Mouse (Mus musculus): ENCODE data around the gene Abhd13. TPM values are rescaled to one million over a fixed set of nuclear protein-coding genes. Genes with fewer than 3 reads are reported as not detected.

Gene Abhd13
- 19.2 and 20.7 TPM in 2 replicates for total RNA-seq (2021)
- long read RNA-seq, experiment 1, full-length matches to known transcripts = 15 of 20 reads
- long read RNA-seq, experiment 1, partial matches to known transcripts = 0 of 20 reads
- long read RNA-seq, experiment 1, other reads (novel, unspliced or antisense) = 5 of 20 reads
- long read RNA-seq, experiment 2, full-length matches to known transcripts = 9 of 14 reads
- long read RNA-seq, experiment 2, partial matches to known transcripts = 0 of 14 reads
- long read RNA-seq, experiment 2, other reads (novel, unspliced or antisense) = 5 of 14 reads

DNA sequence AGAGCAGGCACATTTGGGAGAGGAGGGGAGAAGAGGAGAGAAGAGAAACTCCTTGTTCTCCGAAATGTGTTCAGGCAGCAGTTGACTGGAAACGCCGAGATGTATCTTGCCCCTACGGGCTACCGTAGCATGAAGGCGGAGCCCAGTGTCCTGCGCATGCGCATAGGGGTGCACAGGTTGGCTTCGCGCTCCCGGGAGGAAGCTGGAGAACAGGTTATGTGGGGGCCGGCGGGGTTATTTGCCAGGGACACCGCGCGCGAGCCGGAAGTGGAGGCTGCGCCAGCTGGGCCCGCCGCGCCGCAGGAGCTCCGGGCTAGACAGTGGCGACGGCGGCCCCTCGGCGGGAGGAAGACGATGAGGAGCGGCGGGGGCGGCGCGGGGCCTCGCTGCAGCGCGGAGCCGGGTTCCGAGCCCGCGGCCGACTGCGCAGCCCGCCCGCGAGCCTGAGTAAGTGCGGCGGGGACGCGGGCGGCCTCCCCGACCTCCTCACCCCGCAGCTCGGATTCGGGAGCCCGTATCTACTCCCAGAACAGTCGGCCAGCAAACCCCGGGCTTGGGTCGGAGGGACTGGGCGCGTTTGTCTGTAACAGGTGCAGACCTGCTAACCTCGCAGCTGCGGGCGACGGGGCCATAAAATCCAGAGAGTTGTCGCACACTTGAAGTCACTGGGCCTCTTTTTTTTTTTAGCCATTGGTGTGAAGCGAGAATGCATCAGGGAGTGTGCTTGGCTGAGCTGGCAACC lies at the start of gene Abhd13, which contains the start of gene Lig4:
TSS of gene Abhd13 (plus strand) at position 135 of the 742 bp plus-strand sequence.
TSS of gene Lig4 (minus strand) at position 114 of the 742 bp plus-strand sequence.
- peak; percentile 99 for DNase-seq

DNA sequence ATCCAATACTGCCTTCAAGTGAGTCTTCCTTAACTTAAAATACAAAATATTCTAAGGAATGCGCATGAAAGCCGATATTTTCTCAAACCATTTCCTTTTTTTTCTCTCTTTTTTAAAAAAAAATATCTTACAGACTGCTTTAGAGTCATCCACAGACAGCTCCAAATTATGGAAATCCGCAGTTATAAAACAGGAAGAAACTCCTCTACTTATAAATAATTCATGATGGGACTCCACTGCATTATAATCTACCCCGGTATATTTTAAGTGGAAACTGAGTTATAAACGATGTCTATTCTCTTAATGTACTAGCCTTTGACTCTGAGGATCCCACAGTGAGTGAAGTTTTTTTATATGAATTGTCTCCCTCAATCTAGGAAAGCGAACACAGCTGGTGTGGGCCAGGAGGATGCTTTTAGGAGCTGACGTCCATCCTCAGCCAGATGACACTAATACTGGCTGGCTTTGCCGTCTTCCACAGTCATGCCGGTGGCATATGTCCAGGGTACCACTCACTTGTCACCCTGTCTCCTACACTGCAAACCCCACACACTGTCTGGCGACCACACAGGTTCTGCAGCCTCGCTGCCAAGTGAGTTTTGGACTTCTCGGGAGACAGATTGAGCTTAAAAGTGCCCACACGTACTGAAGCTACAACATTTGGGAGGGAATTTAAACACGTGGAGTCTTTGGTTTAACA lies 47.6 kb upstream of the Abhd13 start:
- no peak for DNase-seq

DNA sequence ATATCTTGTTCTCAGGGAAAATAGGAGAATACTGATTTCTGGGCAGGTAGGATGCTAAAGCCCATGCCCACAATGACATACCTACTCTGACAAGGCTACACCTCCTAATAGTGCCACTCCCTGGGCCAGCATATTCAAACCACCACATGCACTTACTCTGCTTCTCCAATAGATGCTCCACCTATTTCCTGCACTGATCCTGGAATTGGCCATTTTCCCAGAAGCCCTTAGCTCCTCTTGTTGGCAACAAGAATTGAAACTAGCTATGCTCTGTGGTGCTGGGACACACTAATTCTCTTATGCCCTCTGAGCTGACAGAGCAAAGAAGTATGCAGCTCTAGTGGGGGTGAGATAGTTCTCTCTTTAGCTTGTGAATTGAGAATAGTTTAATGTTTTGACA lies 44.8 kb upstream of the Abhd13 start:
- DNase-seq = no peak

DNA sequence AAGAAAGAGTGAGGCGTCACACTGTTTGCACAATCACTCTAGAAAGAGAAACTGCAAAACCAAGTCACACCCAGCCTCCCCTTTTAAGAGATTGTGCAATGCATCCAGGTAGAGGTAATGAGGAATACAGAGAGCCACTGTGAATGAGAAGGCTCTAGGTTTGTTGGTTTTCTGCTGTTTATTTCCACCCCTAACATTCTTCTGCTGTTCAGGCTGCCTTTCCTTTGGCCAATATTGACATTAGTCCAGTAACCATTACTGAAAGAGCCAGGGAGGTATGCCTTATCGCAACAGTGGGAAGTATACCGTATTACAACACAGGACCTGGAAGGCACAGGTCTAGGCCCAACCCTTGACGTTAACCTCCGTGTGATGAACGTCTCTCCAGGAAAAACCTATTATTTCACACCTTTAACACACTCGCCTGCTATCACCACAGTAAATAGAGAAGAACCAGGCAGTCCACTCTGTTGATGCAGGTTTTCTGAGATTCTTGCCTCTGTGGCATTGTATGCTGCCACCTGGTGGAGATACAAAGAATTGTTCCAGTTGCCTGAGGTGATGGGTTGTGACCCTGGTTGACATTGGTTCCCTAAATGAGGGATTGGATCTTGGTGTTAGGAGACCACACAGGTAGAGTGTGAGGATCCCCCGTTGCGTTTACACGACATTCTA lies 42.5 kb upstream of the Abhd13 start:
- peak; percentile 48 for DNase-seq

DNA sequence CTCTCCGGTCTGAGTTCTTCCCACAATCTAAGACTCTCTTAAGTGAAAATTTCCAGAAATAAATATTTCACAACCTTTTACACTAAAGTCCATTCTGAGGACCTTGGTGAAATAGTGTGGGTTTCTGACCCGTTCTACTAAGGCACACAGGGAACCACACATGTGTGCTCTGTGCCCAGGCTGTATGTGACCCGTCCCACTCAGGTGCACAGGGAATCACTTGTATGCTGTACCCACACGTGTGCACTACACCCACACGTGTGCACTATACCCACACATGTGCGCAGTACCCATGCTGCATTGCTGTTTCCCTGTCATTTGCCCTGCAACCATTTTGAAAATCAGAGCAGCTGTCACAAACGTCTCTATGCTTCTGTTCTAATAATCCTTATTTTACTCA lies 41.9 kb upstream of the Abhd13 start:
- DNase-seq = no peak

DNA sequence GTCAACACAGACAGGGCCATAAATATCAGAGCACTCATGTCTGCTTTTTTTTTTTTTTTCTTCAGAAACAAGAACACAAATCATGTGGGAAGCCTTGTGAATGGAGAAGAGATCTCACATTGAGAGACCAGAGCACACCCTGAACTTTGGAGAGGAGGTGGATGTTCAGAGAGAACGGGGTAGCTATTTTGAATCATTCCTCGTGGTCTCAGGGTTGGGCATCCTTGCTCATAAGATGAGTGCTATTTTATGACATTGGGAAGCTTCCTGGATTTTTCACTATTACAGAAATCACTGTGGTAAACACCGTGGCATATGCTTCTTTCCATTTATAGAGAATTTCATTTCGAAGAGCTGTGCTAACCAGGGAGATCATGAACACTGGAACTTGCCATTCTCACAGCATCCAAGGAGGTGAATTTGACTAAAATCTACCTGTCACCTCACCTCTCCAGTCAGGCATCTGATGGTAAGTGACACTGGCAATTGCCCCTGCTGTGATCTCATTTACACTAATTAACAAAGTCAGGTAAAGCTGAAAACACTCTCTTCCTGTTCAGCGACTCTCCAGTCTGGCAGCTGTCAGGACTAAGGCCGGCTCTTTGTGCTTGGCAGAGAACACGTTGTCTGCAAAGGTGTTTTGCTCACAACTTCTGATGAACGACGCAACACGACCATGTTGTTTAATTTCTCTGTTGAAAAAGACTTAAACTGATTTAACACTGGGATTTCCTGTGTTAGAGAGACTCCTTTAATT lies 28.2 kb upstream of the Abhd13 start:
- DNase-seq = no peak

DNA sequence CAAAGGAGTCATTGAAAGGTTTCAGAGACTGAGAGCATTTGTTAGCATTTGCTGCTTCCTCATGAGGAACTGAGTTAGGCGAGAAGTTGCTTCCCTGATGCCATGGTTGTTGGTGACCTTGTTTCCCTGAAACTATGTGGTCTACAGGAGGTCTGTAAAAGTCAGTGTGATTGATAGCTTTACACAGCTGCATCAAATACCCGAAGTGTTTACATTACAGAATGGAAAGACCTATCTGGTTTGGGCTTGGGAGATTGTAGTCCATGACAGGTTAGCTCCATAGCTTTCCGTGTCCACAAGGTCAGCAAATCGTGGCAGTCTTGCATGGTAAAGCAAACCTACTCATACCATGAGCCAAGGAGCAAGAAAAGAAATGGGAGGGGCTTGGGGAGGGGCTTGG lies 19.2 kb upstream of the Abhd13 start:
- DNase-seq = no peak

DNA sequence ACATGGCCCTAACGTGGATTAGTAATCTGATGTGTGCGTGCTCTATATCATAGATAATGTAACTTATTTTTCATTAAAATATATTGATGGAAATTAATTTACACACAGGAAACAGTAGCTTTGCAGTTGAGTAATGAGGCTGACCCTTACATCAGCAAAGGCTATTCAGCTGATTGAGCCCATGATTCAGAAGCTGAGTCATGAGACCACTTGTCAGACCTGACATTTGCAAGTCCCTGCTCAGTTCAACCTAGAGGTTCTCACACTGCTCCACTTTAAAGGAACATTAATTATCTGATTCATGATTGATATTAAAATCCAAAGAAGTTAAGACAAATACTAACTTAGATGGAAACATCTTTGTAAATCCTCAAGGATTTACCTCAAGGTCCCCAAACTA lies 17.6 kb upstream of the Abhd13 start:
- DNase-seq = peak; percentile 16

DNA sequence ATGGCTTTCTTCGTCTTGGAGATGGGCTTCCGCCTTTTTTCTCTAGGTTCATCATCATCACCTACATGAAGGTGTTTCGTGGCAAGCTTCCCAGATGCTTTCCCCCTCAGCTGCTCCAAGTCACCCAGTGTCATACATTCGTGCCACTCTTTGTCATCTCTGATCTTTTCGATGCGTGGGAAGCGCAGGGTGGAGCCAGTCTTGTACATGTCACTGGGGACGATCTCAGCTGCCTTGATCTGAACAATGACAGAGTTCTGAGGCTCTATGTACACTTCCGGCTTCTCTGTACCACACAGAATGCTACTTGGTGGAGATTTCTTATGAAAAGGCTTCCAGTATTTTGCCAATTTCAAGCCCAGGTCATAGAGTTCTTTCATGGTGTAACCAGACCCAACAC lies 5.6 kb upstream of the Abhd13 start:
- no peak for DNase-seq

DNA sequence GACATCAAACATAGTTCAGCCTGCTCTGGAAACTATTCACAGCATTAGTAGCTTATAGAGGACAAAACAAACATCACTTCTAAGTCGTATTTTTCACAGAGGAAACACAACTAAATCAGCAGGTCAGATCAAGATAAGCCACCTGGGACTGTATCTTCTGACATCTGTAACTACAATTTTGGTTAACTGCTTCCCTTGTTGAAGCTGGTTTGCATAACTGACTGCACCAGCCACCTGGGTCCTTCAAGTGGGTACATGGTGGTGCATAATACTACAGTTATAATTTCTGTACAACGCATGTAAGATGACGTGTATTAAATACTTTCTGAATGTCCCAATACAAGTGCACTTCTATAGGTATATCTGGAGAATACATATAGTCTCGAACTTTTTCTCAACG lies 2.2 kb upstream of the Abhd13 start:
- DNase-seq = no peak

DNA sequence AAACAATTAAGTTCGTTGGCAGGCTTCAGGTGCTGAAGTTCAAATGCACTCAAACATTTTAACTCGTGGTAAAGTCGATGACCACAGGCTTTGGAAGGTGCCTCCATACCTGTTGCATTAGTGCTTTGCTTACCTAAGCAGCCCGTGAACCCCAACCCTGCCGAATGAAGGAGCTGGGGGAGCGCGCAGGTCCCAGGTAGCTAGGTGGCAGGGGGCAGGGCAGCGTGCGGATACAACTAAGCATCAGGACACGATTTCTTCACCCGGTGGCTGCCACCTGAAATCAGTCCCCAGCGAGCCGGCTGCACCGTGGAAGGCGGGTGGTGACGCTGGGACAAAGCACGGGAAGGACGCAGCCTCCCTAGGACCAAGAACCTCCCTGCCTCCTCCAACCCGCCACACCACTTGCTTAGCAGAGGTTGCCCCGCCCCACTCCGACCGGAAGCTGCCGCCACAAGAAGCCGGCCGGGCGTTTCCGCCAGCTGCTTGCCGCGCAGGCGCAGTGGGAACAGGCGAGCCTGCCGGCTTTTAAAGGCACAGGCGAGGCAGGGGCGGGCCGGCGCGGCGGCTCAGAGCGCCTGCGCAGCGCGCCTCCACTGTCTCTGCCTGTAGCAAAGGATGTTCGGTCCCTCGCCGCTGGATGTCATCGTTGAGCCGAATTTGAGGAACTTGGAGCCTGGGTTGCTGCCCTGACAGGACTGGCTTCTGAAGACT lies 1.5 kb upstream of the Abhd13 start:
- DNase-seq = peak; percentile 99

DNA sequence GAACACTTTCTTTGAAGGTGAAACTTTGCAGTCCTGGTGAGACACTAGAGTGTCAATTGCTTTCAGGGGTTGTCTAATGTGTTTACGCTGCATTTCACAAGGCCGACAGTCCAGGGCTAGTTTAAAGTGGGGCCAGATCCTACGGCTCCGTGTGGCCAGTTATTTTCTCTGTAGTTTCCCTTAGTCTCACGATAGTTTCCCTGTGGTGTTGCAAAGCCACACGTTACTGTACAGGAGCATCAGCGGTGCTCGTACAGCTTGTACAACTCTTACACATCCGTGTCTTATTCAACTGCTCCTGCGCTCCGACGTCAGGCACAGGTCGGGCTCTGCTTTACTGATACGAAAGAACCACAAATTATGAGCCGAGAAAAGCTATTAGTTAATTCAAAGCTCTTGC lies 491 bp upstream of the Abhd13 start:
- peak; percentile 21 for DNase-seq

DNA sequence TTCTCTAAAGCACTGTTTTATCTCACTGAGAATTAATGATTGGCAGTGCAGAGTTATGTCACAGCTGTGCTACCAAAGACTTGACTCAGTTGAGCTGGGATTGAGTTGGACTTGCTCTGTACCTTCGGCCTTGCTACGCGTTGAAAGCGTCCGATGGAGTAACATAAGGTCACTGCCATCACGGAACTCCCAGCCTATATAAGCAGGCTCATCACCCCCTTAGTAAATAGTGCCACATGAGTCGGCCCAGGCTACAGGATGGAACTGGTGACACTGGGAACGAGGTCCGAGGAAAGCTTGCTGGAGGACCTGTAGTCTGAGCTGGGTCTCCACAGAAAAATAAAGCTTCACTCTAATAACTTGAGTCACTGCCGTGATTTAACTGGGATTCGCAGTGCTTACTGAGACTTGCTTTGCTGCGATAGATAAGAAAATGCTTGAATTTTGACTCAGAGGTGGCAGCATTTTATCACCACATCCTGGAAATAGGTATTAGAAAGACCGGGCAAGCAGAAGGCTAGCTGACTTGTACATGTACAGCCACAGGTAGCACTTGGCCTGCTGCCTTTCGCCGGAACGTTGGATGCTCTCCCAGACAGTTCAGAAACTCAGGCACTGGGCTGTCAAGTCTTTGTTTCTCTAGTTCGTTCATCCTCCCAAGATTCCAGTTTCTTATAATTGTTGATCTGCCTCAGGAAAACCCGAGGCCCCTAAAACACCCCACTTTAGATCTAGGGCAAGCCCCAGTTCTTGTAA lies 1.1 kb downstream of the Abhd13 start:
- peak; percentile 16 for DNase-seq

DNA sequence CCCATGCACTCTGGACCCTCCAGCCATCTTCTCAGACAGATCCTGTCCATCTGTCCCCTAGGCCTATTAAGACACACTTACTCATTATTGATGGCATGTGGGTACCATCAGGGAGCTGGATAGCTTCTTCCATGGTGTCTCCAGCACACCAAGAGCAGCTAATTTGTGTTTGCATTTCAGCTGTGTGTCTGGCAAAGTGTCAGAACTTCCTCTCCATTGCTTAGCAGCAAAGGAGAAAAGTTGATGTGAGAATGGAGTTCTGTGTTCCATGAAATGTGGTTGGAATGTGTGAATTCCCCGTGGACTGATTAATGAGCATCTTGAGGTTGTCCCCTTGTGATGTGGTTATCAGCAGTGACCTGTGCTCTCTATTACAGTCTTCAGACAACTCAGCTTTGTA lies 2.2 kb downstream of the Abhd13 start:
- no peak for DNase-seq

DNA sequence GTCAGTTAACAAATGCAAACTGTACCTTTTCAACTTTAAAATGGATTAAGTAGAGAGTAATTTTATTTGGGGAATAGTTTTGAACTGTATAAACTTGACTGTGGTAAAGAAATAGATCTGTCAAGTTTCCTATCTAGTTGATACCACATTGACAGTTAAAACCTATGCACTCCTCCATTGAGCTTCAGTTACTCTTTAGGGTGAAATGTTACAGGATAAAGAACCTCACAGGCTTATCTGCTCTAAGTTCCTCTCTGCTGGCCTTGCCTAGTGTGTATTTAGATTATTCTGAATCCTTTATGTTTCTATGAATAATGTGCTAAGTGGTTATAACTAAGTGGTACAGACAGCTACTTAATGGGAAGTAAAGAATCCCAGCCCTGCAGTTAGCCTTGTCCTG lies 2.7 kb downstream of the Abhd13 start:
- DNase-seq = no peak

DNA sequence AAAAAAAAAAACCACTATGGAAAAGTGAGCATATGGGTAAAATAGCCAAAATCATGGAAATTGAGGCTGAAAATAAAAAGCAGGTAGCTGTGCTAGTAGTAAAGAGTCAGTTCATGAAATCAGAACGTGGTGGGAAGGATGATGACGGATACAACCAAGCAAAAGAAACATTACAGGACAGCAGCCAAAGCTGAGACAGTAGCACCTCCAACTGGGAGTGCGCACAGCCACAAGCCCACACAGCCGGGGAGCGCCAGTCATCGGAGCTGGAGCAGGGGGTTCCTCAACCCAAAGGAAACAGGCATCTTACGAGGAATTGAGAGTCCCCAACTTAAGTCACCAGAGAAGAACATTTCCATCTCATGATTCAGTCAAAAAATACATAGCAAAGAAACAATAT lies 26.6 kb downstream of the Abhd13 start:
- no peak for DNase-seq

DNA sequence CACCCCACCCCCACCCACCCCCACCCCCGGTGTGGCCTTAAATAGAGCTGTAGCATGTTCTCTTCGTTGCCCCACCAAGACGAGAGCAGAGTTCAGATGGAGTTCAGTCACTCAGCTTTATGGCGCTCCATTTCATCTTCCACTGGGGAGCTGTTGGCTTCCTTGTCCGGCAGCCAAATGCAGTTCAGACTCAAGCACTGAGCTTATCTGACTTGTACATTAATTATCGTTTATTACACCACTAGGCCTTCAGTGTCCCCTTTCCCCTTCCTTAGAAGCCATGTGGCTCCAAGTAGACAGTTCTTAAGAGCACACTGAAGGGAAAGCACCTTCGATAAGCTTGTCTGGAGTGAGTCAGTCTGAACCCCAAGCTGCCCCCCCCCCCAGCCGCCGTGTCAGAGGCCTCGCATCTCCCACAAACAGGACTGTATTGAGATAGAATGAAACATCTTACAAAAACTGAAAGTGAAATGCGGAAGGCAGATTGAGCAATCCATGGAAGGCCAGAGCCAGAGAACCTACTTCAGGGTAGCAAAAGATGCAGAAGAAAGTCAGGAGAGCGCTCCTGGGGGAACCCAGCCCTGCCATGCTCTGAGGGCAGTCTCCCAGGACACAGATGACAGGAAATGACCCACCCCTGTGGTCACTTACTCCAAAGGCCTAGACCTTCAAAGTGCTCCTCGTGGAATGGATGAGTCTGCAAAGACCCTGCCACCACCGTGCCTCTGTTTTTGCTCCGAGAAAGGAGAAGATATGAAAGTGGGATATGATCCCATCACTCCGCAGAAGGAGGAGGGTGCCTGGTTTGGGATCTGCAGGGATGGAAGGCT lies 28.9 kb downstream of the Abhd13 start, which contains the start of gene Tnfsf13b:
TSS of gene Tnfsf13b (plus strand) at position 312 of the 830 bp plus-strand sequence.
- DNase-seq = peak; percentile 24

DNA sequence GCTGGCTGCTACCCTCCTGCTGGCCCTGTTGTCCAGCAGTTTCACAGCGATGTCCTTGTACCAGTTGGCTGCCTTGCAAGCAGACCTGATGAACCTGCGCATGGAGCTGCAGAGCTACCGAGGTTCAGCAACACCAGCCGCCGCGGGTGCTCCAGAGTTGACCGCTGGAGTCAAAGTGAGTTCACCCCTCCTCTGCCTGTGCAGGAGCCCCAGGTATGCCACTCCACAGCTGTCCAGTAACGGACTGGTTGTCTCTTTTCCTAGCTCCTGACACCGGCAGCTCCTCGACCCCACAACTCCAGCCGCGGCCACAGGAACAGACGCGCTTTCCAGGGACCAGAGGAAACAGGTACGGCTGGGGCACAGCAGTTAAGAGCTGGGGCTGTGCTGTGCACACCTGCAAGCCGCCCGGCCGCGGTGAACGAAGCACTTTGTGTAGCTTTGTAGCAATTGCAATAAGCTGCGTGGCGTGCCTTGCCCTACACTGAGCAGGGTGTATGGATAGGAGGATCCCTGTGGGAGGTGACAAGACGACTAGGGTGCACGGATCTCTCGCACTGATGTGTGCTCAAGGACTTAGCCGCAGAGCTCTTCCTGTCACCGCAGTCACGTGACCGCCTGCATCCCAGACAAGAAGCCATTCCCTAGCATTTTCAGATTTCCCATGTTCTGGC lies 29.6 kb downstream of the Abhd13 start:
- peak; percentile 49 for DNase-seq

DNA sequence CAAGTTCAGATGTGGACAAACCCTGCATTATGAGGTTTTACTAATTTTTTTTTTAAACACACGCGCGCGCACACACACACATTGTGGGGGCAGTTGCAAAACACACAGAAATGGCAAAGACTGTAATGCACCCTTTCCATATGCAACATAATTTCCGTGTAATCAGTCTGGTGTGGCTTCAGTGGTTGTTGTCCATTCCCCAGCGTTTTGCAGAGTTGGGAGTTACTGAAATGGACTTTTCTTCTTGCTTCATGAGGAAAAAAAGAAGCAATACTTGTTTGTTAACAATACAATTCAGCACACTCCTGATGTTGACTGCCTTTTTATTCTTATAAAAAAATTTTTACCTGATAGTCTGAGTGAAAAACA lies 30.1 kb downstream of the Abhd13 start:
- DNase-seq = no peak

All from adrenal gland, postnatal 14 days (tissue).